18 mouse cellular contexts compared by ENCODE assay signal in genomic region chr4:138788381-138788780, GRCm38 (mm10). TPM values are rescaled to one million over a fixed set of nuclear protein-coding genes. Genes with fewer than 3 reads are reported as not detected.
"Had no signal": no experiment of that assay in that cellular context is flagged by ENCODE, and none has a peak within 500 bp of the region (broad histone marks: within the 10 kb centered on the region; RNA-seq: fewer than 3 reads in every experiment).

No protein-coding gene starts in this region.

- H3K27ac ChIP-seq: neural tube, embryonic 12.5 days; neural tube, embryonic 13.5 days; neural tube, embryonic 15.5 days; stomach, embryonic 15.5 days; stomach, postnatal 0 days had no signal

- H3K4me3 ChIP-seq: neural tube, embryonic 12.5 days; neural tube, embryonic 13.5 days; neural tube, embryonic 15.5 days; stomach, embryonic 15.5 days had no signal

- DNase-seq: retina, postnatal 1 day; right cerebral cortex, adult 18-20 months; right cerebral cortex, postnatal 14 days; right cerebral cortex, postnatal 25 days; right cerebral cortex, postnatal 4 days; spleen, adult 18-20 months; thymus, adult 18-20 months; thymus, adult 2 months; thymus, postnatal 14 days; thymus, postnatal 25 days; thymus, postnatal 36 days; thymus, postnatal 4 days had no signal

RNA-seq across cellular contexts. Expression of gene Pla2g2d, which starts 12.8 kb away (rescaled TPM):
- total RNA-seq: neutrophil, adult 5-6 weeks had no signal

RNA-seq across cellular contexts. Expression of gene Pla2g2f, which starts 31.0 kb away (rescaled TPM):
- total RNA-seq: neutrophil, adult 5-6 weeks had no signal

RNA-seq across cellular contexts. Expression of gene Ubxn10, which starts 51.4 kb away (rescaled TPM):
- total RNA-seq: neutrophil, adult 5-6 weeks had no signal
